Mouse (Mus musculus) stomach, embryonic 14.5 days (tissue): ENCODE results near the gene Mcrip2. TPM values are rescaled to one million over a fixed set of nuclear protein-coding genes. Genes with fewer than 3 reads are reported as not detected.

Source experiments
- ATAC-seq: fragments of 200-750 bp; cut with Nextera tagmentation; 2 replicates; pipeline ENCODE4 v1.8.0; 2017; ENCODE audit warnings: low read depth, moderate TSS enrichment; ENCODE audit not compliant: insufficient number of reproducible peaks, insufficient read depth, low FRiP score
- H3K27ac ChIP-seq: fragments of 300-500 bp; sonication (generic); 2 replicates; pipeline ENCODE4 v1.5.1; 2014; ENCODE audit warnings: mild to moderate bottlenecking, low read length, moderate library complexity, mixed read lengths
- H3K27me3 ChIP-seq: fragments of 300-500 bp; sonication (generic); 2 replicates; pipeline ENCODE4 v1.6.1; 2014; ENCODE audit warnings: low read length, control low read depth, mixed read lengths; ENCODE audit not compliant: control insufficient read depth, insufficient read depth
- H3K36me3 ChIP-seq: fragments of 300-500 bp; sonication (generic); 2 replicates; pipeline ENCODE4 v1.6.1; 2014; ENCODE audit warnings: mild to moderate bottlenecking, control low read depth, low read length, moderate library complexity, mixed read lengths; ENCODE audit not compliant: control insufficient read depth, insufficient read depth
- H3K4me1 ChIP-seq: fragments of 300-500 bp; sonication (generic); 2 replicates; pipeline ENCODE4 v1.6.1; 2014; ENCODE audit warnings: low read length, control low read depth, mixed read lengths; ENCODE audit not compliant: control insufficient read depth, insufficient read depth
- H3K4me2 ChIP-seq: fragments of 300-500 bp; sonication (generic); replicated peaks from 2 replicates; pipeline ENCODE4 v1.6.1; 2014; ENCODE audit warnings: low read depth, low read length, control low read depth
- H3K4me3 ChIP-seq: fragments of 300-500 bp; sonication (generic); 2 replicates; pipeline ENCODE4 v1.5.1; 2014; ENCODE audit warnings: low read depth, low read length, control low read depth
- H3K9ac ChIP-seq: fragments of 300-500 bp; sonication (generic); replicated peaks from 2 replicates; pipeline ENCODE4 v1.6.1; 2014; ENCODE audit warnings: low read depth, mild to moderate bottlenecking, control low read depth, low read length, moderate library complexity, mixed read lengths
- H3K9me3 ChIP-seq: fragments of 300-500 bp; sonication (generic); 2 replicates; pipeline ENCODE4 v1.6.1; 2016; ENCODE audit warnings: low read depth, low read length, control low read depth; ENCODE audit not compliant: control insufficient read depth
- WGBS: fragments of 180-500 bp; shearing (Covaris S2); extraction: QIAGEN DNeasy Blood & Tissue Kit; methylation state at CpG from one replicate; pipeline ENCODE4 v1.1.7; 2014; 5-methylcytosine and 5-hydroxymethylcytosine counted together
- polyA plus RNA-seq: library from polyadenylated mRNA; unstranded; fragments of >200 nt; fragmentation: Nextera tagmentation; extraction: Ambion mirVana; gene quantifications from 2 replicates; pipeline ENCODE4 v1.2.1, GENCODE M21; 2014

The Mcrip2 gene
- polyA plus RNA-seq, 1 experiment from 2014 or later: 23.3 TPM

DNA sequence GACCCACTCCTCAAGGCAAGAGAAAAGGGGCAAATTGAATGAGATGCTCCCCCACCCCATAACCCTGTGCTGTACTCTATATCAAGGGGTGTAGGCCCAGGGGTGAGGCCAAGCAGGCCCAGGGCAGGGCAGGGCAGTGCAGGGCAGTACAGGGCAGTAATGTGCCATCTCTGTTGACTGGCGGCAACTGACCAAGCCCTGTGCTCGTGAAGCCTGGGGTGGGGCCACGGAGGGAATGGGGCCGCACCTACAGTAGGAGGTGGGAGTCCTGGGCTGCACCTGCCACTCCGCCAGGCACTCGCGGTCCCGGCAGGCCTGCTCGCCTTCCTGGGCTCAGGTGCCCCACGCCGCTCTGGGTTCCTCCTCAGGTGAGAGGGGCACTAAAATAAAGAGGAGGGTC is 3.3 kb downstream of the Mcrip2 start:
- Histone ChIP-seq H3K4me3 (no peak overlapping the region), H3K27ac (no peak overlapping the region), H3K4me2 (no peak overlapping the region), H3K4me1 (peaks cover 18% of the 10 kb centered on the region), H3K36me3 (no peaks in the 10 kb centered on the region), H3K27me3 (no peaks in the 10 kb centered on the region), H3K9me3 (no peaks in the 10 kb centered on the region), H3K9ac (no peak overlapping the region)
- ATAC-seq: no peak
- WGBS: 77% methylated on average over 11 of the region's 11 CpGs

DNA sequence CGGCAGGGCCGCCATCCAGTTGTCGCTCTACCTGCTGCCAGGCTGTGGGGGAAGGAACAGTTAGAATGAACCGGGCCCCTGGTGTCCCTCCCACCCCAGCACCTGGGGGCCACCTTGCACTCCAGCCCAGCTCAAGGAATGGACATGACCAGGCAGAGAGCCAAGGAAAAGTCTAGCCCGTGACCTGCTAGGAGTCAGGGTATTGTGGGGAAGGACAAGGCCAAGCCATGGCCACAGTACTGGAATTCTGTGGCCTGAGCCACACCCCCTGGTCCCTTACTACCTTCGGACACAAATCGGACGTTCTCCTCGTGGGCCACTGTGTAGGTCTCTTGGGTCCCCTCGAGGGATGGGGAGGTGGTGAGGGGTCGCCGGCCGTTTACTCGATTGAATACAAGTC is 4.3 kb downstream of the Mcrip2 start:
- whole genome bisulfite sequencing: 95% methylated on average over 14 of the region's 14 CpGs
- Histone ChIP-seq H3K27me3 (no peaks in the 10 kb centered on the region), H3K4me2 (no peak overlapping the region), H3K9me3 (no peaks in the 10 kb centered on the region), H3K9ac (no peak overlapping the region), H3K4me3 (no peak overlapping the region), H3K4me1 (peaks cover 18% of the 10 kb centered on the region), H3K27ac (no peak overlapping the region), H3K36me3 (no peaks in the 10 kb centered on the region)
- ATAC-seq: no peak

DNA sequence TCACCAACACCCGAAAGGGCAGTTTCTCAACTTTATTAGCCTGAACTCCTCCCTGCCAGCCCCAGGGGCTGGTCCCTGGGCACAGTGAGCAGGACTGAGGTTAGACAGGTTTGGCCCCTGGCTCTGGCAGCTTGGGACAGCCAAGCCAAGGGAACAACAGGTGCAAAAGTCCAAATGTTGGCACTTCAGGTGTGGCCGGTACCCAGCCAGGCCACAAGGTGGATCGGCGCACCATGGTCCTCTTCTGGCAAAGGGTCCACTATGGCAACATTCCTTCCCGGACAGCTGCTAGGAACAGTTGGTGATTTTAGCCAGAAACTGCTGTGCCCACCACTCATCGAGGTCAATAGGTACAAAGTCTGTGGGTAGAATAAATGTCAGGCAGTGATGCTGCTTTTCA is 4.9 kb downstream of the Mcrip2 start:
- Histone ChIP-seq H3K9ac (no peak overlapping the region), H3K27me3 (no peaks in the 10 kb centered on the region), H3K4me1 (peaks cover 14% of the 10 kb centered on the region), H3K27ac (no peak overlapping the region), H3K4me3 (no peak overlapping the region), H3K4me2 (no peak overlapping the region), H3K9me3 (no peaks in the 10 kb centered on the region), H3K36me3 (no peaks in the 10 kb centered on the region)
- 89% methylated on average over 6 of the region's 6 CpGs for WGBS
- no peak for ATAC-seq

- Histone ChIP-seq H3K4me3 (peak overlapping the region; percentile 65), H3K36me3 (no peaks in the 10 kb centered on the region), H3K4me2 (peak overlapping the region; percentile 93), H3K9me3 (no peaks in the 10 kb centered on the region), H3K27ac (peak overlapping the region; percentile 73), H3K27me3 (no peaks in the 10 kb centered on the region), H3K9ac (peak overlapping the region; percentile 73), H3K4me1 (peaks cover 7% of the 10 kb centered on the region)
- ATAC-seq: no peak
- WGBS: 15% methylated on average over 6 of the region's 6 CpGs
Observed at GRCm38 (mm10) chr17:25861704-25862612, 6.6 kb downstream of the Mcrip2 start.

DNA sequence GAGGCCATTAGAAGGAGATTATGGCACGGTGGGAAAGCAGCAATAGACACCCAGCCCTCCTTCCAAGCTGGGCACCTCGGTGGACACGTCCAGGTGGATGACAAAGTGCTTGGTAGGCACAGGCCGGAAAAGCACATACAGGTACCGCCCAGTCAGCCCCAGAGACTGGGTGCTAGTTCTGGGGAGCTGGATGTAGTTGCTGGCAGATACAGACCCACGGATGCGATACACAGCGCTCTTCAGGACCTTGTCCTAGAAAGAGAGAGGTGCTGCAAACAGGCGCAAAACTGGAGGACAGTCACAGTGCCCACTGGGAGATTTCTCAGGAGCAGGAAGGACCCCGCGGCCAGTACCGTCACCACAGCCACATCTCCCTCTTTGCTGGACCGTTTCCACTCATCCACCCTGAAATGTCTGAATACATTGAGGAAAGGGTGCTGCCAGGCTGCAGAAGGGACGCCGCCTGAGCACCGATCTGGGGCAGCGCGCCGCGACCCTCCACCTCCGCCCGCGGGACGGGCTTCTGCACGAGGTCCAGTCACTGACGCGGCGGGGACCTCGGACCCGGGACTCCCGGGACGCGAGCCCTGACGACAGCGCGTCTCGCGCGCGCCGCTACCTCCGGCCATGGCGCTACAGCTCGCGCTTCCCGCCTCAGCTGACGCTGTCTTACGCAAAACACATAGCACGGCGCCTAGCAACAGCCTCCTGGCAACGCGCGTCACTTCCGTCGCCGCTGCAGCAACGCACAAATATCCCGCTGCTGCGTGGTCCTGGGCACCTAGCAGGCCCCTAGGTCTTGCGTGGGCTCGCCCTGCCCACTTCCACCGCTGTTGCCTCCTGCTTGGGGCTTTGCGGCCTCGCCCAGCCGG is 7.5 kb downstream of the Mcrip2 start, which contains the start of gene Wdr90:
Gene Wdr90, minus strand, starts transcription at position 670 of the 872 bp plus-strand sequence.
- Histone ChIP-seq H3K4me2 (peak within 1 kb of the TSS; percentile 93), H3K9ac (peak within 1 kb of the TSS; percentile 73), H3K27ac (peak within 1 kb of the TSS; percentile 73), H3K27me3 (no peaks in the 10 kb centered on the region), H3K9me3 (no peaks in the 10 kb centered on the region), H3K36me3 (no peaks in the 10 kb centered on the region), H3K4me3 (peak within 1 kb of the TSS; percentile 65), H3K4me1 (peaks cover 7% of the 10 kb centered on the region)
- WGBS: 4% methylated on average over 65 of the region's 65 CpGs
- ATAC-seq: peak; percentile 89

GRCm38 (mm10) chr17:25860229-25860628 is 8.3 kb downstream of the Mcrip2 start:
- Histone ChIP-seq H3K4me1 (peaks cover 7% of the 10 kb centered on the region), H3K36me3 (no peaks in the 10 kb centered on the region), H3K4me3 (no peak overlapping the region; the same call in 1 of the 2 replicates), H3K27ac (no peak overlapping the region), H3K9ac (peak overlapping the region; percentile 73; the same call in 1 of the 2 replicates), H3K4me2 (peak overlapping the region; percentile 93), H3K9me3 (no peaks in the 10 kb centered on the region), H3K27me3 (no peaks in the 10 kb centered on the region)
- WGBS: 90% methylated on average over 6 of the region's 6 CpGs
- no peak for ATAC-seq

GRCm38 (mm10) chr17:25844396-25844901 is 24.1 kb downstream of the Mcrip2 start, which contains the start of gene Rhot2:
TSS of gene Rhot2 (minus strand) at chr17:25844851.
- peak; percentile 95 for ATAC-seq
- H3K36me3 ChIP-seq: peaks cover 39% of the 10 kb centered on the region
- under 1% methylated on average over 21 of the region's 21 CpGs for WGBS
- no peaks in the 10 kb centered on the region for H3K9me3 ChIP-seq
- H3K27me3 ChIP-seq: no peaks in the 10 kb centered on the region
- H3K27ac ChIP-seq: peak within 1 kb of the TSS; percentile 76
- peaks cover 14% of the 10 kb centered on the region for H3K4me1 ChIP-seq
- peak within 1 kb of the TSS; percentile 88 for H3K4me3 ChIP-seq
- H3K4me2 ChIP-seq: peak within 1 kb of the TSS; percentile 87
- H3K9ac ChIP-seq: peak within 1 kb of the TSS; percentile 84
